Mouse (Mus musculus): ENCODE measurements around the gene Casc3. TPM values are rescaled to one million over a fixed set of nuclear protein-coding genes. Genes with fewer than 3 reads are reported as not detected.

Gene Casc3
- polyA plus RNA-seq, 1 experiment: 22.1 TPM

GRCm38 (mm10) chr11:98839897-98840296, 35.2 kb downstream of the Casc3 start:
- peak overlapping the region; percentile 30 for H3K4me2 ChIP-seq (ENCODE audit: low read depth)
- no peaks in the 10 kb centered on the region for H3K79me2 ChIP-seq (ENCODE audit: control insufficient read depth, insufficient read depth)
- H3K36me3 ChIP-seq (ENCODE audit: control insufficient read depth, insufficient read depth): no peaks in the 10 kb centered on the region
- no peaks in the 10 kb centered on the region for H3K27me3 ChIP-seq (ENCODE audit: control insufficient read depth, insufficient read depth, insufficient read length)
- H3K4me3 ChIP-seq: no peak overlapping the region
- no peak for TF ChIP-seq USF1 (IDR thresholded peaks at IDR 0.05; ENCODE audit: low read depth)
- peak; percentile 96 for TF ChIP-seq TCF3 (IDR thresholded peaks at IDR 0.05; ENCODE audit: insufficient read length, low read depth)
- no peak for TF ChIP-seq SRF (IDR thresholded peaks at IDR 0.05; ENCODE audit: control insufficient read depth, insufficient read length, low read depth)
- peak in 2 of 3 experiments; percentile 93 to 96 for TF ChIP-seq MYOG (IDR thresholded peaks at IDR 0.05; ENCODE audit: control insufficient read depth in 1 of 3, insufficient read depth in 1 of 3, insufficient read length in 2 of 3, low read depth in 2 of 3)
- peak; percentile 83 for TF ChIP-seq TCF12 (IDR thresholded peaks at IDR 0.05; ENCODE audit: insufficient read depth, poor library complexity, severe bottlenecking)
- TF ChIP-seq E2F4 (IDR thresholded peaks at IDR 0.05; ENCODE audit: insufficient read depth): no peak
- peak in 2 of 3 experiments; percentile 93 to 98 for TF ChIP-seq MYOD1 (IDR thresholded peaks at IDR 0.05; ENCODE audit: control insufficient read depth in 1 of 3, insufficient read length in 2 of 3, low read depth in 2 of 3)
- TF ChIP-seq POLR2A (IDR thresholded peaks at IDR 0.05; ENCODE audit: insufficient read length, low read depth): no peak
- no peak for TF ChIP-seq REST (IDR thresholded peaks at IDR 0.05; ENCODE audit: insufficient read depth, insufficient read length)
- H3ac ChIP-seq (ENCODE audit: control insufficient read depth, insufficient read length): no peak overlapping the region

- Histone ChIP-seq H3ac (ENCODE audit: control insufficient read depth, insufficient read length) (no peak overlapping the region), H3K36me3 (ENCODE audit: control insufficient read depth, insufficient read depth) (no peaks in the 10 kb centered on the region), H3K4me2 (ENCODE audit: low read depth) (no peak overlapping the region), H3K27me3 (ENCODE audit: control insufficient read depth, insufficient read depth, insufficient read length) (no peaks in the 10 kb centered on the region), H3K4me3 (no peak overlapping the region), H3K79me2 (ENCODE audit: control insufficient read depth, insufficient read depth) (no peaks in the 10 kb centered on the region)
- TF ChIP-seq SRF (IDR thresholded peaks at IDR 0.05; ENCODE audit: control insufficient read depth, insufficient read length, low read depth): no peak
- no peak for TF ChIP-seq POLR2A (IDR thresholded peaks at IDR 0.05; ENCODE audit: insufficient read length, low read depth)
- TF ChIP-seq POLR2AphosphoS2 (IDR thresholded peaks at IDR 0.05; ENCODE audit: insufficient read length, low read depth): no peak
- no peak for TF ChIP-seq TCF3 (IDR thresholded peaks at IDR 0.05; ENCODE audit: insufficient read length, low read depth)
- TF ChIP-seq REST (IDR thresholded peaks at IDR 0.05; ENCODE audit: insufficient read depth, insufficient read length): no peak
- TF ChIP-seq CEBPB (IDR thresholded peaks at IDR 0.05; ENCODE audit: insufficient read depth, poor library complexity, severe bottlenecking): no peak
- no peak for TF ChIP-seq TCF12 (IDR thresholded peaks at IDR 0.05; ENCODE audit: insufficient read depth, poor library complexity, severe bottlenecking)
- TF ChIP-seq E2F4 (IDR thresholded peaks at IDR 0.05; ENCODE audit: insufficient read depth): no peak
- no peak for TF ChIP-seq USF1 (IDR thresholded peaks at IDR 0.05; ENCODE audit: low read depth)
- TF ChIP-seq MAX (IDR thresholded peaks at IDR 0.05; ENCODE audit: low read depth): no peak
- TF ChIP-seq MYOD1 (IDR thresholded peaks at IDR 0.05; ENCODE audit: control insufficient read depth in 1 of 3, insufficient read length in 2 of 3, low read depth in 2 of 3): no peak
- TF ChIP-seq MYOG (IDR thresholded peaks at IDR 0.05; ENCODE audit: control insufficient read depth in 1 of 3, insufficient read depth in 1 of 3, insufficient read length in 2 of 3, low read depth in 2 of 3): no peak
Measured at GRCm38 (mm10) chr11:98846016-98846415, 41.3 kb downstream of the Casc3 start.

GRCm38 (mm10) chr11:98846865-98847604, 42.3 kb downstream of the Casc3 start:
- H3ac ChIP-seq (ENCODE audit: control insufficient read depth, insufficient read length): no peak overlapping the region
- H3K36me3 ChIP-seq (ENCODE audit: control insufficient read depth, insufficient read depth): no peaks in the 10 kb centered on the region
- no peak overlapping the region for H3K4me2 ChIP-seq (ENCODE audit: low read depth)

GRCm38 (mm10) chr11:98849196-98849894, 44.6 kb downstream of the Casc3 start:
- Histone ChIP-seq H3K36me3 (ENCODE audit: control insufficient read depth, insufficient read depth) (no peaks in the 10 kb centered on the region), H3K27me3 (ENCODE audit: control insufficient read depth, insufficient read depth, insufficient read length) (no peaks in the 10 kb centered on the region), H3K4me3 (no peak overlapping the region), H3K79me2 (ENCODE audit: control insufficient read depth, insufficient read depth) (no peaks in the 10 kb centered on the region), H3ac (ENCODE audit: control insufficient read depth, insufficient read length) (no peak overlapping the region), H3K4me2 (ENCODE audit: low read depth) (no peak overlapping the region)
- TF ChIP-seq REST (IDR thresholded peaks at IDR 0.05; ENCODE audit: insufficient read depth, insufficient read length): no peak
- peak; percentile 47 for TF ChIP-seq TCF3 (IDR thresholded peaks at IDR 0.05; ENCODE audit: insufficient read length, low read depth)
- no peak for TF ChIP-seq POLR2A (IDR thresholded peaks at IDR 0.05; ENCODE audit: insufficient read length, low read depth)
- no peak for TF ChIP-seq USF1 (IDR thresholded peaks at IDR 0.05; ENCODE audit: low read depth)
- TF ChIP-seq CEBPB (IDR thresholded peaks at IDR 0.05; ENCODE audit: insufficient read depth, poor library complexity, severe bottlenecking): no peak
- no peak for TF ChIP-seq MAX (IDR thresholded peaks at IDR 0.05; ENCODE audit: low read depth)
- TF ChIP-seq SRF (IDR thresholded peaks at IDR 0.05; ENCODE audit: control insufficient read depth, insufficient read length, low read depth): no peak
- TF ChIP-seq TCF12 (IDR thresholded peaks at IDR 0.05; ENCODE audit: insufficient read depth, poor library complexity, severe bottlenecking): no peak
- TF ChIP-seq POLR2AphosphoS2 (IDR thresholded peaks at IDR 0.05; ENCODE audit: insufficient read length, low read depth): peak; percentile 30
- TF ChIP-seq MYOD1 (IDR thresholded peaks at IDR 0.05; ENCODE audit: control insufficient read depth in 1 of 3, insufficient read length in 2 of 3, low read depth in 2 of 3): peak in 2 of 3 experiments; percentile 14 to 74
- no peak for TF ChIP-seq E2F4 (IDR thresholded peaks at IDR 0.05; ENCODE audit: insufficient read depth)
- TF ChIP-seq MYOG (IDR thresholded peaks at IDR 0.05; ENCODE audit: control insufficient read depth in 1 of 3, insufficient read depth in 1 of 3, insufficient read length in 2 of 3, low read depth in 2 of 3): peak in 2 of 3 experiments; percentile 66 to 92

More at GRCm38 (mm10) chr11:98846865-98847604, 42.3 kb downstream of the Casc3 start:
- TF ChIP-seq MYOD1 (IDR thresholded peaks at IDR 0.05; ENCODE audit: control insufficient read depth in 1 of 3, insufficient read length in 2 of 3, low read depth in 2 of 3): no peak
- no peak for TF ChIP-seq POLR2A (IDR thresholded peaks at IDR 0.05; ENCODE audit: insufficient read length, low read depth)
- no peak for TF ChIP-seq TCF12 (IDR thresholded peaks at IDR 0.05; ENCODE audit: insufficient read depth, poor library complexity, severe bottlenecking)
- TF ChIP-seq POLR2AphosphoS2 (IDR thresholded peaks at IDR 0.05; ENCODE audit: insufficient read length, low read depth): no peak
- no peak for TF ChIP-seq MAX (IDR thresholded peaks at IDR 0.05; ENCODE audit: low read depth)
- TF ChIP-seq TCF3 (IDR thresholded peaks at IDR 0.05; ENCODE audit: insufficient read length, low read depth): no peak
- no peak for TF ChIP-seq E2F4 (IDR thresholded peaks at IDR 0.05; ENCODE audit: insufficient read depth)
- no peak for TF ChIP-seq USF1 (IDR thresholded peaks at IDR 0.05; ENCODE audit: low read depth)
- TF ChIP-seq MYOG (IDR thresholded peaks at IDR 0.05; ENCODE audit: control insufficient read depth in 1 of 3, insufficient read depth in 1 of 3, insufficient read length in 2 of 3, low read depth in 2 of 3): no peak
- no peak for TF ChIP-seq REST (IDR thresholded peaks at IDR 0.05; ENCODE audit: insufficient read depth, insufficient read length)
- TF ChIP-seq SRF (IDR thresholded peaks at IDR 0.05; ENCODE audit: control insufficient read depth, insufficient read length, low read depth): no peak
- no peak for TF ChIP-seq CEBPB (IDR thresholded peaks at IDR 0.05; ENCODE audit: insufficient read depth, poor library complexity, severe bottlenecking)
- Histone ChIP-seq H3K79me2 (ENCODE audit: control insufficient read depth, insufficient read depth) (no peaks in the 10 kb centered on the region), H3K4me3 (no peak overlapping the region), H3K27me3 (ENCODE audit: control insufficient read depth, insufficient read depth, insufficient read length) (no peaks in the 10 kb centered on the region)
